16 mouse cellular contexts compared by ENCODE assay signal in the genomic region with DNA sequence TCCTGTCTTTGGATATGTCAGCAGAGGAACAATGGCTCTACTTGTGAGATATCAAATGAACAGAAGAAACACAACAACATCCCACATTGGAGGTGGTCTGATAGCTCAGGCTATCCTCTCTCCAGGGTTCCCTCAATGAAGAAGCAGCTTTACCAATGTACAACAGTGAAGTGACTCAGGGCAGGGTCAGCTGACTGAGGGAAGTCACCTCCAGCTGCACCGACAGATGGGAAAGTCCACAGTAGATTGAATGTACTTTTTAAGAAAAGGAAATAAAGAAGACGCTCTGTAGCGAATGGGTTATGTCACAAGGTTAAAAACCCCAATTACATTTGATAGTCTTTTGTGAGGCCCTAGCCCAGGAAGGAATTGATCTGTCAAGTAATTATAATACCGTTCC.
"Had no signal": no experiment of that assay in that cellular context is flagged by ENCODE, and none has a peak within 500 bp of the region (broad histone marks: within the 10 kb centered on the region; RNA-seq: fewer than 3 reads in every experiment).

No protein-coding gene starts in this region.

- H3K4me3 ChIP-seq: limb, embryonic 12.5 days; midbrain, embryonic 10.5 days; neural tube, embryonic 13.5 days had no signal

- H3K36me3 ChIP-seq: limb, embryonic 12.5 days; midbrain, embryonic 10.5 days; neural tube, embryonic 13.5 days had no signal

- H3K9ac ChIP-seq: limb, embryonic 12.5 days; liver, embryonic 14.5 days; lung, embryonic 14.5 days; neural tube, embryonic 13.5 days had no signal

- H3K4me2 ChIP-seq: limb, embryonic 12.5 days; lung, embryonic 14.5 days; neural tube, embryonic 13.5 days had no signal

- H3K27ac ChIP-seq: limb, embryonic 12.5 days; liver, embryonic 14.5 days; midbrain, embryonic 10.5 days; neural tube, embryonic 13.5 days had no signal

- H3K9me3 ChIP-seq: limb, embryonic 12.5 days; midbrain, embryonic 10.5 days; neural tube, embryonic 13.5 days had no signal

- H3K4me1 ChIP-seq: limb, embryonic 12.5 days; midbrain, embryonic 10.5 days; neural tube, embryonic 13.5 days had no signal

- H3K27me3 ChIP-seq: limb, embryonic 12.5 days; neural tube, embryonic 13.5 days had no signal

- DNase-seq: kidney, adult 8-10 months; kidney, postnatal 25 days; layer of hippocampus, adult 9-11 months; layer of hippocampus, postnatal 36 days; lung, embryonic 14.5 days; lung, postnatal 10 days; lung, postnatal 4 days; midbrain, embryonic 14.5 days; retina, postnatal 1 day; right cerebral cortex, postnatal 4 days; spleen, adult 18-20 months; thymus, postnatal 14 days had no signal
